Mouse (Mus musculus) stomach, embryonic 15.5 days (tissue): ENCODE data around the gene Card11. TPM values are rescaled to one million over a fixed set of nuclear protein-coding genes. Genes with fewer than 3 reads are reported as not detected.

Experiments
- ATAC-seq: fragments of 200-750 bp; cut with Nextera tagmentation; 2 replicates; pipeline ENCODE4 v1.8.0; 2017; ENCODE audit warnings: low read depth, moderate number of reproducible peaks, moderate TSS enrichment; ENCODE audit not compliant: insufficient read depth, low FRiP score
- H3K27ac ChIP-seq: fragments of 300-500 bp; sonication (generic); 2 replicates; pipeline ENCODE4 v1.5.1; 2015; ENCODE audit warnings: mild to moderate bottlenecking, inconsistent platforms
- H3K27me3 ChIP-seq: fragments of 300-500 bp; sonication (generic); replicated peaks from 2 replicates; pipeline ENCODE4 v1.6.1; 2015; ENCODE audit warnings: inconsistent platforms
- H3K36me3 ChIP-seq: fragments of 300-500 bp; sonication (generic); 2 replicates; pipeline ENCODE4 v1.6.1; 2015; ENCODE audit warnings: inconsistent platforms
- H3K4me1 ChIP-seq: fragments of 300-500 bp; sonication (generic); 2 replicates; pipeline ENCODE4 v1.6.1; 2015; ENCODE audit warnings: inconsistent platforms
- H3K4me2 ChIP-seq: fragments of 300-500 bp; sonication (generic); 2 replicates; pipeline ENCODE4 v1.6.1; 2015; ENCODE audit warnings: mild to moderate bottlenecking, inconsistent platforms
- H3K4me3 ChIP-seq: fragments of 300-500 bp; sonication (generic); replicated peaks from 2 replicates; pipeline ENCODE4 v1.5.1; 2015; ENCODE audit warnings: inconsistent platforms
- H3K9ac ChIP-seq: fragments of 300-500 bp; sonication (generic); 2 replicates; pipeline ENCODE4 v1.6.1; 2015; ENCODE audit warnings: inconsistent platforms
- H3K9me3 ChIP-seq: fragments of 300-500 bp; sonication (generic); 2 replicates; pipeline ENCODE4 v1.6.1; 2016; ENCODE audit warnings: inconsistent platforms
- WGBS: fragments of 180-500 bp; shearing (Covaris S2); methylation state at CpG from one replicate; pipeline ENCODE4 v1.1.7; 2015; 5-methylcytosine and 5-hydroxymethylcytosine counted together
- polyA plus RNA-seq: library from polyadenylated mRNA; unstranded; fragments of >200 nt; fragmentation: Nextera tagmentation; extraction: Ambion mirVana; gene quantifications from 2 replicates; pipeline ENCODE4 v1.2.1, GENCODE M21; 2015

Gene Card11
- polyA plus RNA-seq, 1 experiment from 2014 or later, result 0.26 TPM

DNA sequence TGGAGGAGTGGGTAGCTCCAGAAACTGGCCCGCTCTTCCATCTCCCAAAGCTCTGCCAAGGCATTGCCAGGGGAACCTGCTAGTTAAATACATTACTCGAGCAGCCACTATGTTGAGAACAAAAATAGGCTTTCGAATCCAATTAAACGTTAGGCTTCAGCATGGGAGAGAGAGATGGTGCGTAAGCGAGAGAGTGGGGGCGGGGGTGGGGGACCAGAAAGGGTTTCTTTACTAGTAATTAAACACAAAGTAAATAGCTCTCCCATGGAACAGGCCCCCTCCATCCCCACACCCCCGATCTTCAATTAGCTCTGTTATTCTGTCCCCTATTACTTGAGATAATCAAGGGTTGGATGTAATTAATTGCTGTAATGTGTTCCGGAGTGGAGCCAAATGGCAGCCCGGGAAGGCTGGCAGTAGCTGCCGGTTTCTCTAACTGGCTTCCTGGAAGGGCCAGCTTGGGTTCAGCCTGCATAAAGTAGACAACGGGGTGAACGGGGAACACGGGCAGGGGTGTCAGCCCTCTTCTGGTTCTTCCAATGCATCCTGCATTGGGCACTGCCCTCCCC, 59.4 kb downstream of the Card11 start:
- Histone ChIP-seq H3K9me3 (no peaks in the 10 kb centered on the region), H3K36me3 (no peaks in the 10 kb centered on the region), H3K27ac (no peak overlapping the region), H3K4me3 (no peak overlapping the region), H3K4me2 (no peak overlapping the region), H3K4me1 (no peaks in the 10 kb centered on the region), H3K27me3 (no peaks in the 10 kb centered on the region), H3K9ac (no peak overlapping the region)
- 70% methylated on average over 14 of the region's 14 CpGs for WGBS
- no peak for ATAC-seq

DNA sequence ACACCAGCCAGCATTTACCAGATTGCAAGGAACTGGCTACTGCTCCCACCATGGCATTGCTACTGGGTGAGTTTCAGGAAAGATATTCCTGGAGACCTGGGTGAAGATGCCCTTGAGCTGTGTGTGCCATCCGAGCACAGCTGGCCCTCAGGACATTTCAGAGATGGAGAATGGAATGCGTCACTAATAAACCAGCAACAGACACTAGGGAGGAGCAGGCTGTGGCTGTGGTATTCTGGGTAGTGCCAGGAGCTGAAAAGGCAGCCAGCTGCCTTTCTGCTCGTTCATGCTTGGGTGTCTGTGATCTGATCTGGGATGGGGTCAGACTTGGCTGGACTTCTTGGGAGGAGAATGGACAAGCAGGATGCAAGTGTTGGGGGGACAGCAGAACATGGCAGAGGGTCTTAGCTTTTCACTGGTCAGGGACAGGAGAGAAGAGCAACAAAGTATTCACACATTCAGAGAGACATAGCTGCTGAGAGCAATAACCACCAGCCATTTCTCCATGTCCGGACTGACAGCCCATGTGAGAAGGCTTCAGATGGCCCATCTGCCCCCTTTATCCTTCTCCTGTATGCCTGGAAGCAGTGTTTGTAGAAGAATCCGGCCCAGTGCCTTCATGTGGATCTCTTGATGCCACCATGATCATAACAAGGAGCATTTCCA, 60.0 kb downstream of the Card11 start:
- Histone ChIP-seq H3K9ac (no peak overlapping the region), H3K27me3 (no peaks in the 10 kb centered on the region), H3K4me1 (no peaks in the 10 kb centered on the region), H3K4me3 (no peak overlapping the region), H3K9me3 (no peaks in the 10 kb centered on the region), H3K36me3 (no peaks in the 10 kb centered on the region), H3K27ac (no peak overlapping the region), H3K4me2 (no peak overlapping the region)
- 68% methylated on average over 5 of the region's 5 CpGs for WGBS
- ATAC-seq, result no peak

DNA sequence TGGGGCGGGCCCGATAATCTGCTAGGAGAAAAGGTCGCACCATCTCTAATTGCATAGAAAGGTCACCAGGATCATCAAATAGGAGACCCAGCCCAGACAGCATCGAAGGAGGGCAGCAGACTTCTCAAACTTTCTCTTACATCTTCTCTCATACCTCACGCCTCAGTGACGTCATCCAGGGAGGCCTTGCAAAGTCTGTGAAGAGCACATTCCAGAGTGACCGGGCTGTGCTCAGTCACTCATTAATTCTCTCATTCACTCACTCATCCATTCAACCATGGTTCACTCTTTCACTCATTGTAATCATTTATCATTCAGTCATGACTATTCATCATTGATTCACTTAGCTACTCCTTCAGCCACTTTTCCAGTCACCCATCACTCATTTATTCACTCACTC, 63.6 kb downstream of the Card11 start:
- Histone ChIP-seq H3K36me3 (no peaks in the 10 kb centered on the region), H3K9ac (no peak overlapping the region; the same call in 1 of the 2 replicates), H3K4me2 (no peak overlapping the region), H3K9me3 (no peaks in the 10 kb centered on the region), H3K27ac (no peak overlapping the region), H3K4me1 (no peaks in the 10 kb centered on the region), H3K27me3 (no peaks in the 10 kb centered on the region), H3K4me3 (no peak overlapping the region)
- no peak for ATAC-seq
- 75% methylated on average over 7 of the region's 7 CpGs for WGBS

DNA sequence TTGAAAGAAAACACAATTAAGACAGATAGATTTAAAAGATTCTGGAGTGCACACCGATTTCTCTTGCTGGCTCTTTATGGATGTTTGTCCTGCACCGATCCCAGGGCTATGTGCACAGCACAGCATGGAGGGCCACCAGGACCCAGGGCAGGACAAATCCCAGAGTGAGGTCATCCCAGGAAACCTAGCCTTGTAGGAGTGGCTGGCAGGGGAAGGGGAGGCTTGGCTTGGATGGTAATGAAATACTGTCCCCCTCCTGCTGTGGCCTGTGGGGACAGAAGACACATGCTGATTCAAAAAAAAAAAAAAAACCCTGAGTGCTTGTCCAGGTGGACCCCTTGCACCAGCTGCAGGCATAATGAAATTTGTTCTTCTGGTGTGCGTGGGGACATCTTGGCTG, 64.5 kb downstream of the Card11 start:
- Histone ChIP-seq H3K36me3 (no peaks in the 10 kb centered on the region), H3K4me2 (no peak overlapping the region), H3K27ac (no peak overlapping the region), H3K4me3 (no peak overlapping the region), H3K27me3 (no peaks in the 10 kb centered on the region), H3K9me3 (no peaks in the 10 kb centered on the region), H3K9ac (no peak overlapping the region), H3K4me1 (no peaks in the 10 kb centered on the region)
- 89% methylated on average over 3 of the region's 3 CpGs for WGBS
- ATAC-seq, result no peak

DNA sequence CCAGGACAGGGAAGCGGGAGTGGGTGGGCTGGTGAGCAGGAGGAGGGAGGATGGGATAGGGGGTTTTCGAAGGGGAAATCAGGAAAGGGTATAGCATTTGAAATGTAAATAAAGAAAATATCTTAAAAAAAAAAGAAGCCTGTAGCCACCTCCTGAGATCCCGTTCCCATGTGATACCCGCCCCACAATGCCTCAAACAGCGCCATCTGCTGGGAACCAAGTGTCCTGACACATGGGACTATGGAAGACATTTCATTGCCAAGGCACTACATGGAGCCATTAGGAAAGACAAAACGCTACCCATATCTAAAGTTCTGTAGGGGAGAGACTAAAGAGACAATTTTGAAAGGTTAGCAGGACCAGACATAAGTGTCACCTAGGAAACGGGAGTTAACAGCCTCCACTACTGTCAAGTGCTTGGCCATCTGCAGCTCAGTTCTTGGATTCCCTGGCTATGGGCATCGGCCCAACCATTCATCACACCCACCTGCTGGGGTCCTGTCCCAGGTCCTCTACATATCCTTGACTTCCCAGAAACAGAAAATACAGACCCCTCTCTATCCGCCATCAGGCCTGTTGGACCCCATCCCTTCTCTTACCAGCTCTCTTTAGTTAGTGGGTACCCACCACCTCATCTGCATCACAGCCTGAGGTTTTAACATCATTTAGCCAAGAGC, 65.6 kb downstream of the Card11 start:
- Histone ChIP-seq H3K4me3 (no peak overlapping the region), H3K9me3 (no peaks in the 10 kb centered on the region), H3K9ac (no peak overlapping the region), H3K4me2 (no peak overlapping the region), H3K27ac (no peak overlapping the region), H3K4me1 (no peaks in the 10 kb centered on the region), H3K36me3 (no peaks in the 10 kb centered on the region), H3K27me3 (no peaks in the 10 kb centered on the region)
- ATAC-seq, result no peak
- 80% methylated on average over 9 of the region's 9 CpGs for WGBS

DNA sequence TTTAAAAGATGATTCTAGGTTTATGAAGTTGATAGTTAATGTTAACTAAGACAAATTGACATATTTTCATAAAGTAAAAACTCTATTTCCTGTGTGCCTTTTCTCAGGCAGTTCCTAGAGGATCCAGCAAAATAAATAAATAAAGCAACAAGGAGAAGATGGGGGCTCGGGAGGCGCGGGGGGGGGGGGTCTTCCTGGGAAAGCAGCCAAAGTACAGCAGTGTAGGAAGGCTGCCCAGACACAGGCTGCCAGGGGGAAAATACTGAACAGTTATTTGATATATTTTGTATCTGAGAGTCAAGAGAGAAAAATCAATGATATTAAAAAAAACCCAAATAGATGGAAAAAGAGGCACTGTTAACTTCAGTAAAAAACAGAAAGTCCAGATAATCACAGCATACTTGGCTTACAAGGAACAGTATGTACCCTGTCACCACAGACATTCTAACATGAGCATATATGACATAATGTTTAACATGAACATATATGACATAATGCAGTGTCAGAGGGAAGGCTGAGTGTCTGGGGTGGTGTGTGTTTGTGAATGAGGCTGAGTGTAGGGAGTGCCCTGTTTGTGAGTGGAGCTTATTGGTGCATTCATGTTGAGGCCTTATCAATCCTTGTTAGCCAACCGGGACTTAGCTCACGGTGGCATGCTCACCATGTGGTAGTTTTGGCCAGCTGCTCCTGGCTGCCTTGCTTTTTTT, 68.7 kb downstream of the Card11 start:
- H3K36me3 ChIP-seq, result no peaks in the 10 kb centered on the region
- whole genome bisulfite sequencing, result 29% methylated on average over 5 of the region's 5 CpGs
- no peak overlapping the region for H3K4me2 ChIP-seq
- H3K27ac ChIP-seq, result peak overlapping the region; percentile 51
- H3K9me3 ChIP-seq, result no peaks in the 10 kb centered on the region
- no peak overlapping the region for H3K4me3 ChIP-seq
- ATAC-seq, result no peak
- no peaks in the 10 kb centered on the region for H3K27me3 ChIP-seq
- H3K4me1 ChIP-seq, result no peaks in the 10 kb centered on the region
- H3K9ac ChIP-seq, result no peak overlapping the region

DNA sequence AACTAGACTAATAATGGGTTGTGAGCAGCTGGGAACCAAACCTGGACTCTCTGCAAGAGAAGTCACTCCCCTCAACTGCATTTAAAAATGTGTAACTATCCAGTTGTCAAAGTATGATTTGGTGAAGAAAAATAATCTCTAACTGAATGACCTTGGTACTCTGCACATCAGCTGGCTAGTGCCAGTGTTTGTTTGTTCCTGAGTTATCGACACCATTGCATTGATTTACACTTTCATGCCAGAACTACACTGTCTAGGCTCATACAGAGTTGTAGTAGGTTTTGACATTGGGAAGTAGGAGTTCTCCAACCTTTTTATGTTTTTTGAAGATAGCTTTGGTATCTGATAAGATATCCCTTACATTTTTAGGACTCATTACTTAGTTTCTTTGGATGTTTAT, 81.9 kb downstream of the Card11 start:
- Histone ChIP-seq H3K9ac (no peak overlapping the region), H3K36me3 (no peaks in the 10 kb centered on the region), H3K27ac (no peak overlapping the region), H3K4me1 (no peaks in the 10 kb centered on the region), H3K4me2 (no peak overlapping the region), H3K4me3 (no peak overlapping the region), H3K9me3 (no peaks in the 10 kb centered on the region), H3K27me3 (no peaks in the 10 kb centered on the region)
- no peak for ATAC-seq
- WGBS, result 94% methylated on average over 1 of the region's 1 CpGs

DNA sequence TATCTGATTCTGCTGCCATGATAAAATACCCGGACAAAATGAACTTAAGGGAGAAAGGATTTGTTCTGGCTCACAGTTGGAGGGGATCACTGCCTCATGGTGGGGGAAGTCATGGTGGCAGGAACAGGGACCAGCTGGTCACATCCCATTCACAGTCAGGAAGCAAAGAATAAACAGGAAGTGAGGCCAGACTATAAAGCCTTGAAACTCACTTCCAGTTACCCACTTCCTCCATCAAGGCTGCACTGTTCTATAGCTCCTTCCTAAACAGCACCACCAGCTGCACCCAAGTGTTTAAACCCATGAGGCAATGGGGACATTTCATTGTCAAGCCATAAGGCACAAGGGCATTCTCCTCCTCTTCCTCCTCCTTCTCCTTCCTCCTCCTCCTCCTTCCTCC, 82.6 kb downstream of the Card11 start:
- 77% methylated on average over 1 of the region's 1 CpGs for WGBS
- Histone ChIP-seq H3K4me1 (no peaks in the 10 kb centered on the region), H3K4me2 (no peak overlapping the region), H3K4me3 (no peak overlapping the region), H3K27ac (no peak overlapping the region), H3K36me3 (no peaks in the 10 kb centered on the region), H3K9ac (no peak overlapping the region), H3K9me3 (no peaks in the 10 kb centered on the region), H3K27me3 (no peaks in the 10 kb centered on the region)
- ATAC-seq, result no peak

DNA sequence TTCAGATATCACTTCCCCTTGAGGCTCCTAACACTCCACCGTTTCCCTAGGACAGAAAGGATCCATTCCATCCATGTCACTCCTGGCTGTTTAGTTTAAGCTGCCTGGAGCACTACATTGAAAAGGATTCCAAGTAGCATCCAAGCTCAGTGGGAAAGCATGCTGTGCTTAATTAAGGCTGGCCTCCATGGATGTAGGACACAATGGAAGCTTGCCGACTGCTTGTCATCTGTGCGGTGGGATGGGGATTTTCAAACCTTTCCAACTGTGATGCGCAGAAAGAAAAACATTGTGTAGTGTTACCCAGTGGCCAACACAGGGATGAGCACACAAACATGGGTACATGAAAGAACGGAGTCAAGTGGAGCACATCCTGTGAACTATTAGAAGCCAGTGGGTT, 89.5 kb downstream of the Card11 start:
- ATAC-seq, result no peak
- Histone ChIP-seq H3K9me3 (no peaks in the 10 kb centered on the region), H3K36me3 (no peaks in the 10 kb centered on the region), H3K4me2 (no peak overlapping the region), H3K27me3 (no peaks in the 10 kb centered on the region), H3K4me3 (no peak overlapping the region), H3K9ac (no peak overlapping the region), H3K4me1 (no peaks in the 10 kb centered on the region), H3K27ac (no peak overlapping the region)
- 72% methylated on average over 5 of the region's 5 CpGs for WGBS

DNA sequence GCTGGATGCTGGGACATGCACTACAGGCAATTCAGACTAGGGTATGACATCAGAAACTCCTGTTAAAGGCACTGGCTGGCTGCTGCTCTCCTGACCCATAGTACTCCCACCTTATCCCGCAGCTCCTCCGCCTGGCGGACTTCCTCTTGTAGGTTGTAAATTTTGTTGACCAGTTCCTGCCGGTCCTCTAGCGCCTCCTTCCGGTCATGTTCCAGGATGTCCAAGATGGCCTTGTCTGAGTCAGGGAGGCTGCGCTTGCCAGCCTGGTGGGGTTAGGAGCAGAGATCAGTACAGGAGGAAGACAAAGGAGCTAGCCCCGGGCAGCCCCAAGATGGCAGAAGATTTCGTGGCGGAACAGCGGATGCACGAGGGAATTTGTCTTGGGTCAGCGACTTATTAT, 99.5 kb downstream of the Card11 start:
- 79% methylated on average over 13 of the region's 13 CpGs for WGBS
- Histone ChIP-seq H3K27ac (no peak overlapping the region), H3K36me3 (no peaks in the 10 kb centered on the region), H3K4me3 (no peak overlapping the region), H3K9me3 (no peaks in the 10 kb centered on the region), H3K9ac (no peak overlapping the region), H3K4me1 (no peaks in the 10 kb centered on the region), H3K4me2 (no peak overlapping the region), H3K27me3 (no peaks in the 10 kb centered on the region)
- no peak for ATAC-seq

DNA sequence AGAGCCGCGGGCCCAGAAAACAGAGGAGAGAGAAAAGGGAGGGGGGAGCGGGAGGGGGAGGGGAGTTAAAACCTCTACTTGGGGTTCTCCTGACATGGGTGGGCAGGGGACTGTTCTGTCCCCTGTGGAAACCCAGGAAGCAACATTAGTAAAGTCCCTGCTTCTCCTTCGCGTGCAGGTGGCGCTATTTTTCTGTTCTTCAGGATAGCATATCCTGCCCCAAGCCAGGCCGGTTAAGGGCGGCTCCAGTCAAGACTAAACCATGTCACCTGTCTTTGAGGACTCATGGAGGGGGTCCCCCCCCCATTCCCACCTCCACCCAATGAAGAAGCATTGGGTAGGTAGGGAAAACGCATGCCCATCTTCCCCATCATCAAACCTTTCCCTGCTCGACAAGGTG, 109.3 kb downstream of the Card11 start:
- no peaks in the 10 kb centered on the region for H3K27me3 ChIP-seq
- no peak overlapping the region for H3K27ac ChIP-seq
- H3K4me3 ChIP-seq, result no peak overlapping the region
- H3K36me3 ChIP-seq, result no peaks in the 10 kb centered on the region
- no peak overlapping the region for H3K4me2 ChIP-seq
- peaks cover 6% of the 10 kb centered on the region; the same call in 1 of the 2 replicates for H3K4me1 ChIP-seq
- H3K9me3 ChIP-seq, result no peaks in the 10 kb centered on the region
- ATAC-seq, result no peak
- WGBS, result 45% methylated on average over 10 of the region's 10 CpGs
- H3K9ac ChIP-seq, result no peak overlapping the region

DNA sequence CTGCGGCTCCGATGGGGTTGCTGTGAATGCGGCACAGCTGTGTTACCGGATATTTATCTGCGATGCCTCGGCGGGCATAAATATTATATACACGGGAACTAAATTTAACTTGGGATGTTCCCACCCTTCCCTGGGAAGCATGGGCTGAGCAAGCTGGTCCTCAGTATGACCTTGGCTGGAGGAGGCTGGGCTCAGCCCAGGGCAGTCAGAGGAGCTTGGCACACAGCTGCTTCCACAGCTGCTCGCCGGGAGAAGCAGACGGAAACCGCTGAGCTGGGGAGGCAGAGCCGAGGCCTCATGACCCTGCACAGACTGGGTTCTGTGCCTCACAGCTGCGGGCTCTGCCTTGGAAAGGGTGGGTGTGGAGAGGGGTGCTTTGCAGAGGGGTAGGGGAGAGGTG, 110.3 kb downstream of the Card11 start:
- Histone ChIP-seq H3K27ac (no peak overlapping the region), H3K4me2 (0 out of 2 replicates have a peak overlapping the region, but pooled peaks have one; percentile 2), H3K4me3 (no peak overlapping the region), H3K4me1 (peaks cover 6% of the 10 kb centered on the region; the same call in 1 of the 2 replicates), H3K27me3 (no peaks in the 10 kb centered on the region), H3K9ac (no peak overlapping the region), H3K36me3 (no peaks in the 10 kb centered on the region), H3K9me3 (no peaks in the 10 kb centered on the region)
- WGBS, result 37% methylated on average over 14 of the region's 14 CpGs
- ATAC-seq, result no peak
